Comparison of ENCODE assay signal across 30 mouse cellular contexts in the genomic region with DNA sequence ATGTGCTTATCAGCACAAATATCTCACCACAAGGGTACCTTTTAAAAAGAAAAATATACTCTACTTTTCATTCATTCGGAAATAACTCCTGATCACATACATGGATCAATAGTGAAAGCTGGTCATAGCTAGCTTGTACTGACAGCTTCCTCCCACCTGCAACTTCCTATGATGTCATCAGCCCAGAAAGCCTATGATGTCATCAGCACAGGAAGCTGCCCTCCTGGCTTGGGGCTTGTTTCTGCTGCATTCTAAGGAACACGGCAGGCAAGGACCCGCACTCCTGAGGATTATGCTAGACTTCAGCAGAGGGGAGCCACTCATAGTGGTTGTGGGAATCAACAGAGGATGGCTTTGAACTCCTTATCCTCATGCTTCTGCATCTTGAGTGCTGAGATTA.
"Had no signal": no experiment of that assay in that cellular context is flagged by ENCODE, and none has a peak within 500 bp of the region (broad histone marks: within the 10 kb centered on the region; RNA-seq: fewer than 3 reads in every experiment).

No protein-coding gene starts in this region.

- H3K4me1 ChIP-seq: liver, embryonic 13.5 days; liver, embryonic 15.5 days; midbrain, embryonic 10.5 days; midbrain, embryonic 12.5 days had no signal

- H3K27ac ChIP-seq: limb, embryonic 10.5 days; limb, embryonic 12.5 days; limb, embryonic 13.5 days; limb, embryonic 15.5 days; liver, embryonic 12.5 days; liver, embryonic 13.5 days; liver, embryonic 14.5 days; liver, embryonic 15.5 days; lung, embryonic 15.5 days; macrophage; midbrain, embryonic 10.5 days; midbrain, embryonic 12.5 days; midbrain, embryonic 13.5 days; midbrain, embryonic 15.5 days; neural tube, embryonic 12.5 days had no signal

- H3K4me3 ChIP-seq: limb, embryonic 10.5 days; limb, embryonic 12.5 days; limb, embryonic 13.5 days; limb, embryonic 15.5 days; liver, embryonic 12.5 days; liver, embryonic 13.5 days; liver, embryonic 15.5 days; lung, embryonic 15.5 days; megakaryocyte, embryonic 14.5 days; midbrain, embryonic 10.5 days; midbrain, embryonic 12.5 days; midbrain, embryonic 13.5 days; midbrain, embryonic 15.5 days; myocyte; neural tube, embryonic 12.5 days had no signal

- DNase-seq: left cerebral cortex, postnatal 4 days; liver; liver, embryonic 13.5 days; liver, postnatal 0 days; lung, adult 18-20 months; lung, adult 2 months; lung, embryonic 14.5 days; lung, postnatal 10 days; lung, postnatal 14 days; lung, postnatal 36 days; lung, postnatal 4 days; midbrain, embryonic 14.5 days had no signal

- H3K36me3 ChIP-seq: limb, embryonic 10.5 days; limb, embryonic 12.5 days; limb, embryonic 13.5 days; limb, embryonic 15.5 days; liver, embryonic 12.5 days; liver, embryonic 13.5 days; liver, embryonic 15.5 days; lung, embryonic 15.5 days; midbrain, embryonic 10.5 days; midbrain, embryonic 12.5 days; midbrain, embryonic 13.5 days; midbrain, embryonic 15.5 days; neural tube, embryonic 12.5 days had no signal

- H3K4me2 ChIP-seq: limb, embryonic 12.5 days; limb, embryonic 13.5 days; limb, embryonic 15.5 days; liver, embryonic 11.5 days; liver, embryonic 12.5 days; liver, embryonic 13.5 days; liver, embryonic 15.5 days; lung, embryonic 14.5 days; lung, embryonic 15.5 days; midbrain, embryonic 11.5 days; midbrain, embryonic 12.5 days; midbrain, embryonic 13.5 days; midbrain, embryonic 15.5 days; neural tube, embryonic 12.5 days had no signal

- H3K9me3 ChIP-seq: limb, embryonic 10.5 days; limb, embryonic 12.5 days; limb, embryonic 13.5 days; limb, embryonic 15.5 days; liver, embryonic 12.5 days; liver, embryonic 13.5 days; liver, embryonic 15.5 days; lung, embryonic 15.5 days; megakaryocyte, embryonic 14.5 days; midbrain, embryonic 10.5 days; midbrain, embryonic 12.5 days; neural tube, embryonic 12.5 days had no signal

- H3K27me3 ChIP-seq: limb, embryonic 12.5 days; liver, embryonic 12.5 days; liver, embryonic 13.5 days; liver, embryonic 15.5 days; lung, embryonic 15.5 days; midbrain, embryonic 12.5 days; midbrain, embryonic 13.5 days; midbrain, embryonic 15.5 days; neural tube, embryonic 12.5 days had no signal

- H3K9ac ChIP-seq: limb, embryonic 12.5 days; limb, embryonic 13.5 days; limb, embryonic 15.5 days; liver, embryonic 12.5 days; liver, embryonic 13.5 days; liver, embryonic 14.5 days; liver, embryonic 15.5 days; liver, postnatal 0 days; lung, embryonic 14.5 days; lung, embryonic 15.5 days; midbrain, embryonic 12.5 days; midbrain, embryonic 13.5 days; midbrain, embryonic 15.5 days; neural tube, embryonic 12.5 days had no signal
